Mouse (Mus musculus): ENCODE measurements around the gene 2310061I04Rik. TPM values are rescaled to one million over a fixed set of nuclear protein-coding genes. Genes with fewer than 3 reads are reported as not detected.

The 2310061I04Rik gene
- polyA plus RNA-seq, 1 experiment: 161 TPM

DNA sequence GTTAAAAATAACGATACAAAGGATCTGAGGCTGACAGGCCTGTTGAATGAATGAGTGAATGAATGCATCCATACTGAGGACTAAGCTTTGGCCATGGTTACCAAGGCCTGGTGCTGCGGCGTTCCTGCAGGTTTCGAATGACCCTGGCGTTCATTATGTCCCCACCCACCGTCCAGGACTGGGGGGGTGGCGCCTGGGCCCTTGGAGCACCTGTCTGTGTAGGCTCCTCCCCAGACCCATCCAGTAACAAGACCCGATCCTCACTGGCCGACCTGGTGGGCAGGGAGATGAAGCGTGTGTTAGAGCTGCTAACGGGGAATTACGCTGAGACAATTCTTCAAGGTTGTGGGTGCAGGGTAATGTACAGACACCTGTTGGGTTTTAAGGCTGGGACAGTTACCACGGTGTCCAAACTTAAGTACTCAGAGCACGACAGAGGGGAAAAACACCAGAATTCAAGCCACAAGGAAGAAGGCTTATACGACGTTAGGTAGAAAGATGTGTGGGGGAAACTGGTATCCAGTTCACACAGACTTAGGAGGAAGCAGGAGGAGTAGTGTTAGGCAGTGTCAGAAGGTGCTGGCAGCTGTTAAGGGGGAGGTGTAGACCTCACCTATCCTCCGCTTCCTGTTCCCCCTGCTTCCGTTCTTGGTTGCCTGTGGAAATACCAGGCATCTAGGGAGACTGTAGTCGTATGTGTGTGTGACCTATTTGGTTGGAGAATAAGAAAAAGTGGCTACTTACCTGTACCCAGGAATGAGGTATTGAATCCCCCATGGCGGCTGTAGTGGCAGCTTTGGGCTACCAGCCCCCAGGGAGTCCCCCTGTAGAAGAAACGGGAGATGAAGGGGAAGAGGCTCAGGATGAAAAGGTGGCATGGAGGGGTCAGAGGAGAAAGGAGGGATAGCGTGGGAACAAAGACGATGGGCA lies 678 bp upstream of the 2310061I04Rik start:
- peak overlapping the region; percentile 38 for H3K27ac ChIP-seq (ENCODE audit: insufficient read depth, low read length)
- peak overlapping the region; percentile 91 for H3K4me3 ChIP-seq (replicated peaks; ENCODE audit: insufficient read depth, low read depth, low read length)
- TF ChIP-seq POLR2A (IDR thresholded peaks at IDR 0.05; ENCODE audit: borderline replicate concordance, insufficient read depth, low read length): no peak
- no peak for TF ChIP-seq CTCF (IDR thresholded peaks at IDR 0.05; ENCODE audit: borderline replicate concordance, insufficient read depth, low read depth, low read length)
- peaks cover 18% of the 10 kb centered on the region for H3K4me1 ChIP-seq (ENCODE audit: control insufficient read depth, insufficient read depth, low read length)
- DNase-seq: peak in 1 of 2 experiments; percentile 54
- 40% methylated on average over 23 of the region's 23 CpGs for WGBS
- no peaks in the 10 kb centered on the region for H3K27me3 ChIP-seq (ENCODE audit: control insufficient read depth, insufficient read depth, low read length)

DNA sequence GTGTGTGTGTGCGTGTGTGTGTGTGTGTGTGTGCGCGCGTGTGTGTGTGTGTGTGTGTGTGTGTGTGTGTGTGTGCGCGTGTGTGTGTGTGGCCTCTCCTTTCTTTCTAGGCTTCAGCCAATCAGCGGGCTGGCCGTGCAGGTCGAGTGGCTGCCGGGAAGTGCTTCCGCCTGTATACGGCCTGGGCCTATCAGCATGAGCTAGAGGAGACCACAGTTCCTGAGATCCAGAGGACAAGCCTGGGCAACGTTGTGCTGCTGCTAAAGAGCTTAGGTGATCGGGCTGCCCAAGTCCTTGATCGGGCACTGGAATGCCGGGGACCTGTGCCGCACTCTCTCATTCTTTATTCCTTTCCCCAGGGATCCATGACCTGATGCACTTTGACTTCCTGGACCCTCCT lies 9.5 kb downstream of the 2310061I04Rik start:
- TF ChIP-seq CTCF (IDR thresholded peaks at IDR 0.05; ENCODE audit: borderline replicate concordance, insufficient read depth, low read depth, low read length): no peak
- no peak for TF ChIP-seq POLR2A (IDR thresholded peaks at IDR 0.05; ENCODE audit: borderline replicate concordance, insufficient read depth, low read length)
- H3K27ac ChIP-seq (ENCODE audit: insufficient read depth, low read length): no peak overlapping the region
- 82% methylated on average over 10 of the region's 17 CpGs for WGBS
- H3K4me1 ChIP-seq (ENCODE audit: control insufficient read depth, insufficient read depth, low read length): no peaks in the 10 kb centered on the region
- H3K27me3 ChIP-seq (ENCODE audit: control insufficient read depth, insufficient read depth, low read length): no peaks in the 10 kb centered on the region
- no peak for DNase-seq
- no peak overlapping the region for H3K4me3 ChIP-seq (replicated peaks; ENCODE audit: insufficient read depth, low read depth, low read length)

DNA sequence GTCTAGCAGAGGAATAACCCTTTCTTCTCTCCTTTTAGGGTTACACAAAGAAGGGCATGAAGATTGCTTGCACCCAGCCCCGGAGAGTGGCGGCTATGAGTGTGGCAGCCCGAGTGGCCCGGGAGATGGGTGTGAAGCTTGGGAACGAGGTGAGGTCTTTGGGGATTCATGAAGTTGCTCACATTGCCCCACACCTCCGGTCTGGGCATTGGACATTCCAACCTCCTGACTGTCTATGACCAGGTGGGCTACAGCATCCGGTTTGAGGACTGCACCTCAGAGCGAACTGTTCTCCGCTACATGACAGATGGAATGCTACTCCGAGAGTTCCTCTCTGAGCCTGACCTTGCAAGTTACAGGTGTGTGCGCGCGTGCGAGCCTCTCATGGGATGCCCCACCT lies 13.5 kb downstream of the 2310061I04Rik start:
- TF ChIP-seq CTCF (IDR thresholded peaks at IDR 0.05; ENCODE audit: borderline replicate concordance, insufficient read depth, low read depth, low read length) (no peak), POLR2A (IDR thresholded peaks at IDR 0.05; ENCODE audit: borderline replicate concordance, insufficient read depth, low read length) (no peak)
- no peak for DNase-seq
- H3K27ac ChIP-seq (ENCODE audit: insufficient read depth, low read length): no peak overlapping the region
- no peak overlapping the region for H3K4me3 ChIP-seq (replicated peaks; ENCODE audit: insufficient read depth, low read depth, low read length)
- 94% methylated on average over 14 of the region's 14 CpGs for WGBS
- no peaks in the 10 kb centered on the region for H3K27me3 ChIP-seq (ENCODE audit: control insufficient read depth, insufficient read depth, low read length)
- peaks cover 9% of the 10 kb centered on the region for H3K4me1 ChIP-seq (ENCODE audit: control insufficient read depth, insufficient read depth, low read length)

DNA sequence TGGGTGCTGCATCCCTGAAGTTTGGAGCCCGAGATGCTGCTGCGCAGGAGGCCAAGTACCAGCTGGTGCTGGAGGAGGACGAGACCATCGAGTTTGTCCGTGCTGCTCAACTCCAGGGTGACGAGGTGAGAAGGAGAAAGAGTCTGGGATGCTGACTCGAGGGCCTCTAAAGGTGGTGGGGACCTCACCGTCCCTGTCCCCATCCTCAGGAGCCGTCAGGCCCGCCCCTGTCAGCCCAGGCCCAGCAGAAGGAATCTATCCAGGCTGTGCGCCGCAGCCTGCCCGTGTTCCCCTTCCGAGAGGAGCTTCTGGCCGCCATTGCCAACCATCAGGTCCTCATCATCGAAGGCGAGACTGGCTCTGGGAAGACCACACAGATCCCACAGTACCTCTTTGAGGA lies 14.3 kb downstream of the 2310061I04Rik start:
- H3K4me3 ChIP-seq (replicated peaks; ENCODE audit: insufficient read depth, low read depth, low read length): no peak overlapping the region
- no peak overlapping the region for H3K27ac ChIP-seq (ENCODE audit: insufficient read depth, low read length)
- WGBS: 88% methylated on average over 17 of the region's 17 CpGs
- DNase-seq: no peak
- H3K27me3 ChIP-seq (ENCODE audit: control insufficient read depth, insufficient read depth, low read length): no peaks in the 10 kb centered on the region
- TF ChIP-seq CTCF (IDR thresholded peaks at IDR 0.05; ENCODE audit: borderline replicate concordance, insufficient read depth, low read depth, low read length) (no peak), POLR2A (IDR thresholded peaks at IDR 0.05; ENCODE audit: borderline replicate concordance, insufficient read depth, low read length) (no peak)
- H3K4me1 ChIP-seq (ENCODE audit: control insufficient read depth, insufficient read depth, low read length): peaks cover 9% of the 10 kb centered on the region

DNA sequence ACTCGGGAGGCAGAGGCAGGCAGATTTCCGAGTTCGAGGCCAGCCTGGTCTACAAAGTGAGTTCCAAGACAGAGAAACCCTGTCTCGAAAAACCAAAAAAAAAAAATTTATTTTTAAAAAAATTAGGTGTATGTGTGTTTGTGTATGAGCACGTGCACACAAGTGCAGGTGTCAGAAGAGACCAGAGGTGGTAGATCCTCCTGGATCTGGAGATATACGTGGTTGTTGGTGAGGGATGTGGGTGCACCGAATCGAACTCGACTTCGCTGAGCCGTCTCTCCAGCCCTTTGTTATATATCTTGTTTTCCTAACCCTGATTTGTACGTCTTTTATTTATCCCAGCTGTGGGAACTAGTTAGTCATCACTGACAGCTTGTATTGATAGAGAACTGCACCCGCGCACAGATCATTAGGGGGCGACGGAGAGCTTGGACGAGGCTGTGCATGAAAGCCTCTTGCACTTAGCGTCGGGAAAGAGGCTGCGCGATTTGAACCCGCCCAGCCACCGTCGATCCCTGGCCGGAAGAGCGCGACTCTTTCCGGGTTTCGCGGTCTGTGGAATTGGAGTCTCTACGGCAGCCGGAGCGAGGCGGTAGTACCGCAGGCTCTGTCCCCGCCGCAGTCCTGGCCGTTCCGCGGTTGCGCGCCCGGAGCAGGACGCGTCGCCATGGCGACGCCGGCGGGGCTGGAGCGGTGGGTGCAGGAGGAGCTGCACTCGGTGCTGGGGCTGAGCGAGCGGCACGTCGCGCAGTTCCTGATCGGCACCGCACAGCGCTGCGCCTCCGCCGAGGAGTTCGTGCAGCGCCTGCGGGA lies 17.8 kb downstream of the 2310061I04Rik start, which contains the start of gene Dhx16:
Dhx16 (plus strand) TSS at position 575 of the 813 bp plus-strand sequence.
- WGBS: 5% methylated on average over 66 of the region's 66 CpGs
- Histone ChIP-seq H3K27ac (ENCODE audit: insufficient read depth, low read length) (peak within 1 kb of the TSS; percentile 26; the same call in 1 of the 2 replicates), H3K4me1 (ENCODE audit: control insufficient read depth, insufficient read depth, low read length) (peaks cover 9% of the 10 kb centered on the region), H3K27me3 (ENCODE audit: control insufficient read depth, insufficient read depth, low read length) (no peaks in the 10 kb centered on the region), H3K4me3 (replicated peaks; ENCODE audit: insufficient read depth, low read depth, low read length) (peak within 1 kb of the TSS; percentile 76)
- TF ChIP-seq CTCF (IDR thresholded peaks at IDR 0.05; ENCODE audit: borderline replicate concordance, insufficient read depth, low read depth, low read length) (peak; percentile 75), POLR2A (IDR thresholded peaks at IDR 0.05; ENCODE audit: borderline replicate concordance, insufficient read depth, low read length) (peak; percentile 63)
- DNase-seq: peak; percentile 96 to 97

DNA sequence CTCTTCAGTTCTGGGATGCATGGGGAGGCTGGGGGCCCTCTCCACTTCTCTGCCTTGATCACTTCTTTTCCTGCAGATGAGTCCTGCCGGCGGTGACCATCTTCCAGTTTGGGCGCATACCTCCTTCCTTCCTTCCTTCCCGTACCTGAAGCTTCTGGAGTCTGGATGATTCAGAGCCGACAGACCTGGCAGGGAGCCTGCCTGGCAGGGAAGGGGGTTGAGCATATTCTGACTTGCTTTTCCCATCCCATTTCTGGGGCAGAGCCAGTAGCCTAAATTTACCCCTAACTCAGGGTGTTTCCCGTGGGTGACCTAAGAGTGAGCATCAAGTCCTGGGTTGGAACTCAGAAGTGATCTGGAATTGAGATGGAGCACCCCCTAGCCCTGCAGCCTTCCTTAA lies 22.5 kb downstream of the 2310061I04Rik start:
- TF ChIP-seq POLR2A (IDR thresholded peaks at IDR 0.05; ENCODE audit: borderline replicate concordance, insufficient read depth, low read length) (no peak), CTCF (IDR thresholded peaks at IDR 0.05; ENCODE audit: borderline replicate concordance, insufficient read depth, low read depth, low read length) (no peak)
- WGBS: 45% methylated on average over 6 of the region's 6 CpGs
- Histone ChIP-seq H3K27me3 (ENCODE audit: control insufficient read depth, insufficient read depth, low read length) (no peaks in the 10 kb centered on the region), H3K27ac (ENCODE audit: insufficient read depth, low read length) (no peak overlapping the region), H3K4me3 (replicated peaks; ENCODE audit: insufficient read depth, low read depth, low read length) (no peak overlapping the region), H3K4me1 (ENCODE audit: control insufficient read depth, insufficient read depth, low read length) (peaks cover 3% of the 10 kb centered on the region; the same call in 1 of the 2 replicates)
- DNase-seq: no peak

DNA sequence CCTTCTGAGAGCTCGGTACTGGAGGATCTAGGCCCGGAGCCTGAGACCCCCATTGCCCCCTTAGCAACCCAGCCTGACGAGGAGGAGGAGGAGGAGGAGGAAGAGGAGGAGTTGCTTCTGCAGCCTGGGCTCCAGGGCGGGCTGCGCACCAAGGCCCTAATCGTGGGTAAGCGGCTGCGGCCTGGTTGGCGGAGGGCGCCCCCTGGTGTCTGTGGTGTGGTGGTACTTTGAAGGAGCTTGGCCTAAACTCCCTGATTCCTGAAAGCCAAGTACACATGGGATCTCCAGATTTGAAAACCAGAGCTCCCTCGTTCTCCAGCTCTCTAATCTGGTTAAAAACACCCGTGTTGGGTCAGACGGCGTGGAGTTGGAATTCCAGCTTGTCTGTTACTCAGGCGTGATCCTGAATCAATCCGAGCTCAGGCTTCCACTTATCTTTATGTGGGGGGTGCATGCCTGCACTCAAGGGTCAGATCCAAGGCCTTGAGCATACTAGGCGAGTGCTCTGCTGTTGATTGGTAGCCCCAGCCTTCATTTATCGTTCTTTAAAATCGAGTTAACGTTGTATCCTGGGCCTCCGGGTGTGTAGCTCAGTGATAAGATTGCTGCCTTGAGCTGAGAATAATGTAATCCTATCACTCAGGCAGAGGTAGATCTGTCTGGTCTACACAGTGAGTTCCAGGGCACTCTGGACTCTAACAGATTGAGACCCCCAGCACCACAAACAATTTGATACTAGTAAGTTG lies 23.3 kb downstream of the 2310061I04Rik start:
- 31% methylated on average over 21 of the region's 21 CpGs for WGBS
- peak; percentile 95 for TF ChIP-seq CTCF (IDR thresholded peaks at IDR 0.05; ENCODE audit: borderline replicate concordance, insufficient read depth, low read depth, low read length)
- no peak for TF ChIP-seq POLR2A (IDR thresholded peaks at IDR 0.05; ENCODE audit: borderline replicate concordance, insufficient read depth, low read length)
- Histone ChIP-seq H3K27me3 (ENCODE audit: control insufficient read depth, insufficient read depth, low read length) (no peaks in the 10 kb centered on the region), H3K4me3 (replicated peaks; ENCODE audit: insufficient read depth, low read depth, low read length) (no peak overlapping the region), H3K27ac (ENCODE audit: insufficient read depth, low read length) (no peak overlapping the region), H3K4me1 (ENCODE audit: control insufficient read depth, insufficient read depth, low read length) (peaks cover 3% of the 10 kb centered on the region; the same call in 1 of the 2 replicates)
- peak; percentile 84 to 91 for DNase-seq
